Mouse (Mus musculus) left cerebral cortex, postnatal 4 days (tissue): ENCODE measurements around the gene Actr5. TPM values are rescaled to one million over a fixed set of nuclear protein-coding genes. Genes with fewer than 3 reads are reported as not detected.

Experiments
- DNase-seq: peaks from one replicate; pipeline ENCODE4 v3.0.0-alpha.2; 2022
- intact Hi-C: fragments of 180-260 bp; cut with DNase I; formaldehyde crosslinking; loops from one replicate; pipeline ENCODE4 v1.15.1; 2025
- total RNA-seq, 2 experiments: library from RNA; stranded (reverse); gene quantifications; 2 replicates each; pipeline ENCODE4 v1.2.3; 2021

The Actr5 gene
- total RNA-seq, 2 experiments from 2014 or later: 14.3 to 15.5 TPM

GRCm38 (mm10) chr2:158613541-158614417, 10.9 kb upstream of the Actr5 start:
- DNase-seq: peak; percentile 77
- intact Hi-C loops: loop anchor here (5.0 kb wide), 1 partner anchor 61 kb away; no protein-coding TSS in a partner anchor

GRCm38 (mm10) chr2:158614418-158614955, 10.2 kb upstream of the Actr5 start:
- no peak for DNase-seq
- intact Hi-C loops: loop anchor here (5.0 kb wide), 1 partner anchor 62 kb away; no protein-coding TSS in a partner anchor

- no peak for DNase-seq
- intact Hi-C loops: no loop called here
Measured at GRCm38 (mm10) chr2:158615161-158615680, 9.5 kb upstream of the Actr5 start.

- intact Hi-C loops: no loop called here
- DNase-seq: no peak
Measured at GRCm38 (mm10) chr2:158615702-158616101, 9.0 kb upstream of the Actr5 start.

- DNase-seq: peak; percentile 18
- intact Hi-C loops: no loop called here
Measured at GRCm38 (mm10) chr2:158616296-158616695, 8.4 kb upstream of the Actr5 start.

GRCm38 (mm10) chr2:158616790-158617189, 7.9 kb upstream of the Actr5 start:
- intact Hi-C loops: no loop called here
- no peak for DNase-seq

- intact Hi-C loops: loop anchor here (5.0 kb wide), 1 partner anchor 78 kb away; no protein-coding TSS in a partner anchor
Measured at GRCm38 (mm10) chr2:158625231-158625630, 543 bp downstream of the Actr5 start.

GRCm38 (mm10) chr2:158625697-158626096, 1.0 kb downstream of the Actr5 start:
- DNase-seq: no peak
- intact Hi-C loops: loop anchor here (5.0 kb wide), 1 partner anchor 78 kb away; no protein-coding TSS in a partner anchor

More at GRCm38 (mm10) chr2:158625231-158625630, 543 bp downstream of the Actr5 start:
- no peak for DNase-seq

- intact Hi-C loops: loop anchor here (5.0 kb wide), 1 partner anchor 82 kb away; no protein-coding TSS in a partner anchor
- no peak for DNase-seq
Measured at GRCm38 (mm10) chr2:158628858-158629257, 4.2 kb downstream of the Actr5 start.

- intact Hi-C loops: loop anchor here (5.0 kb wide), 1 partner anchor 82 kb away; no protein-coding TSS in a partner anchor
- DNase-seq: no peak
Measured at GRCm38 (mm10) chr2:158629414-158629813, 4.7 kb downstream of the Actr5 start.

- intact Hi-C loops: no loop called here
Measured at GRCm38 (mm10) chr2:158631873-158632272, 7.2 kb downstream of the Actr5 start.

GRCm38 (mm10) chr2:158641869-158642268, 17.2 kb downstream of the Actr5 start:
- intact Hi-C loops: loop anchor here (5.0 to 10.0 kb wide), 2 partner anchors 223 to 260 kb away; no protein-coding TSS in a partner anchor
- peak; percentile 72 for DNase-seq

More at GRCm38 (mm10) chr2:158631873-158632272, 7.2 kb downstream of the Actr5 start:
- no peak for DNase-seq

- intact Hi-C loops: loop anchor here (5.0 to 10.0 kb wide), 2 partner anchors 222 to 260 kb away; no protein-coding TSS in a partner anchor
- no peak for DNase-seq
Measured at GRCm38 (mm10) chr2:158642587-158642986, 17.9 kb downstream of the Actr5 start.

GRCm38 (mm10) chr2:158643791-158644190, 19.1 kb downstream of the Actr5 start:
- no peak for DNase-seq
- intact Hi-C loops: loop anchor here (5.0 to 10.0 kb wide), 2 partner anchors 221 to 261 kb away; no protein-coding TSS in a partner anchor

- intact Hi-C loops: no loop called here
- DNase-seq: no peak
Measured at GRCm38 (mm10) chr2:158651159-158651908, 26.6 kb downstream of the Actr5 start.

GRCm38 (mm10) chr2:158652985-158653384, 28.3 kb downstream of the Actr5 start:
- peak; percentile 75 for DNase-seq
- intact Hi-C loops: no loop called here

GRCm38 (mm10) chr2:158654717-158655116, 30.0 kb downstream of the Actr5 start:
- no peak for DNase-seq
- intact Hi-C loops: no loop called here

- intact Hi-C loops: no loop called here
- no peak for DNase-seq
Measured at GRCm38 (mm10) chr2:158655806-158656205, 31.1 kb downstream of the Actr5 start.

GRCm38 (mm10) chr2:158658822-158659221, 34.1 kb downstream of the Actr5 start:
- no peak for DNase-seq
- intact Hi-C loops: no loop called here

- no peak for DNase-seq
- intact Hi-C loops: no loop called here
Measured at GRCm38 (mm10) chr2:158659346-158659745, 34.7 kb downstream of the Actr5 start.
